Mouse (Mus musculus) adrenal gland, adult 18-20 months (tissue): ENCODE measurements around the gene Bdkrb1. TPM values are rescaled to one million over a fixed set of nuclear protein-coding genes. Genes with fewer than 3 reads are reported as not detected.

Source experiments
- DNase-seq, 2 experiments: peaks; one replicate each; pipeline ENCODE4 v3.0.0; 2021 to 2022; ENCODE audit warnings: low spot score in 2 of 2
- total RNA-seq, 2 experiments: library from RNA; stranded (reverse); gene quantifications; 1 replicate in 1 of 2; 2 replicates in 1 of 2; pipeline ENCODE4 v1.2.3; 2021

Bdkrb1 gene
- total RNA-seq, 2 experiments from 2014 or later: 0.29 TPM; not detected in 1

GRCm38 (mm10) chr12:105597135-105597534 lies 5.8 kb upstream of the Bdkrb1 start:
- DNase-seq: no peak

DNA sequence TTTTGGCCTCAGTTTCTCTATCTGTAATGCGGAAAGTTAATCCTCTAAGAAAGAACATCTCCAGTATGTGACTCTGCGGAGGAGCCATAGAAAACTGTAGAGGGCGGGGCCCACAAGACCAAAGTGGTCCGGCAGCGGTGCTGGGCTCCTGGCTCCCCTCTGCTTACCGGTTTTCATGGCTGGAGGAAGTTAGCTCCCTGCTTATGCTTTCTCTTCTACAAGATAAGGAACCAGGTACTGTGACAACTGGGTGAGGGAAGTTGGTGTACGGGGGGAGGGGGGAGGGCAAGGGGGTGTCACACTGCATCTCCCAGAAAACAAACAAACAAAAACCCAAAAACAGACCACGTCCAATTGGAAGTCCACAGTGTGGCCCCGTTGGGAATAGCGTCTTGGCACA lies 4.4 kb upstream of the Bdkrb1 start:
- no peak for DNase-seq

GRCm38 (mm10) chr12:105599098-105599497 lies 3.8 kb upstream of the Bdkrb1 start:
- no peak for DNase-seq

GRCm38 (mm10) chr12:105601586-105601985 lies 1.3 kb upstream of the Bdkrb1 start:
- no peak for DNase-seq

- DNase-seq: no peak
These were observed 1.0 kb downstream of the Bdkrb1 start for GRCm38 (mm10) chr12:105603904-105604303.

DNA sequence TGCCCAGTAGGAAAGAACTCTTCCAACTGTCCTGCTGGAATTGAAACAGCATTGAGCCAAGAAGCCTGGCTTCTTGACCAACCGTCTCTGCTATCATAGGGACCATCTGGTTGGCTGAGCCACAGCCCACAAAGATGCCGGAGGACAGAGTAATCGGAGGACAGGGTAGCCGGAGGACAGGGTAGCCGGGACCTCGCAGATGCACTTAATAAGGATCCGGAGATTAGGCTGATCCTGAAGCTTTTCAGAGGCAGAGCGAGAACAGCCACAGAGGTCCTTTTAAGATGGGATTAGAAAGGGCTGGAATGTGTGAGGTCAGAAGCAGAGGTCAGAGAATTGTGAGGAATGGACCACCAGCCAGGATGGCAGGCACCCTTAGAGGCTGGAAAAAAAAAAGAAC lies 2.3 kb downstream of the Bdkrb1 start:
- DNase-seq: no peak

DNA sequence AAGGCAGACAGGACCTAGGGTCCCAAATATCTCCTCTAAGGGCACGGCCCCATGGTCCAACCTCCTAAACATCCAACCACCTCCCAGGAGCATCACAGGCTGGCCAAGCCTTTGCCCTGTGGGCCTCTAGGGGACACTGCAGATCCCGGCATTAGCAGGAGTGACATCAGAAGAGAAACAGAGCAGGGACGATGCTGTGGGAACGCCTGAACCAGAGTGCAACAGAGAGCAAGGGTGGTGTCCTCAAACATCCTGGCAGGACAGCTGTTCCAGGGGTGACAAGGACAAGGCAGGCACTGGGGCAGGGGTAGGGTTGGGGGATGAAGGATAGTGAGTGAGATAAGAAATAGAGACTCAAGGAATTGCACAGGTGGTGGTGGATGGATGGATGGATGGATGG lies 4.0 kb downstream of the Bdkrb1 start:
- no peak for DNase-seq

DNA sequence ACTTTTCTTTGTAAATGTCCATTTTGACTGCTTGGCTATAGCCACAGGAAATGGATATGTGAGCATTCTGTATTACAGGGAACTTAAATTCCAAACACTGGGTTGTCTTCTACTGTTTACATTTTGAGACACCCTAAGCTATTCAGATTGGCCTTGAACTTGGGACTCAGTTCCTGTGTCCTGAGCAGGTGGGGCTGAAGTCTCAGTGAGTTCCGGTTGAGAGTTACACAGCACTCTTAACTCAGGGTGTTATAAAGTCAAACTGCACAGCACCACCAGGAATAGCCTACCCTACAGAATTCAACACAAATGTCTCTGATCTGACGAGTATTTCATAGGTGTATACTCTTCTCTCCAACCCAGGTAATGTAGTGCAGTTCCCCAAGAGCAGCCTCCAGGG lies 8.2 kb downstream of the Bdkrb1 start:
- DNase-seq: no peak

DNA sequence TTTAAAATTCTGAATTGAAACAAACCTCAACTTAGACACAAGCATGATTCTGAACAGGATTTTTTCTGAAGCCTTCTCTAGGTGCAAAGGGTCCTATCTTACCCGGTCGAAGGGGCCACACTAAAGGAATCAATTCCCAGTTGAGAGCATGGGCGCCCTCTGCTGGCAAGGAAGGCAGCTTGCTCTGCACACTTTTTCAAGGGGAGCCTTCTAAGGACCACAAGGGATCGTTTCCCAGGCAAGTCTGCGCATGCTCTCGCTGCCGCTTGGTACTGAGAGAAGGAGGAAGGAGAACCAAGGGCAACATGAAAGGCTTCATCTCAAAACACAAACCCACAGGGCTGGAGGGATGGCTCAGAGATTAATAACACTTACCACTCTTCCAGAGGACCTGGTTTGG lies 8.9 kb downstream of the Bdkrb1 start:
- DNase-seq: peak; percentile 38 to 53

DNA sequence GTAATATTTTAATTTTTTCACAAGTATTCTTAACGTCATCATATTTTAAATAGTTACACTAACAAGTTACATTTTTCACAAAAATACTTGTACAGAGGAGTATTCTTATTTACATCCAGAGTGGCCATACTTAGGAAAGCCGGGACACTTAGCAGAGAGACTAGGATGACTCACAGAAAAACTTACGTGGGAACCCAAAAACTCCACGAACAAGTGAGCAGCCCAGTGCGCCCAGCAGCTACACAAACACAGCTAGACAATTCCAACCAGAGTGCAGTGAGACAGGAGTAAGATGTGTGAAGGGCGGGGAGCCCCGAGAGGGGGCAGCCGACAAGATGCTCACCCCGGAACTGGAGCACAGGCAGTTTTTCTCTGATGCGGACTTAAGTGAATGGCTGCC lies 10.7 kb downstream of the Bdkrb1 start:
- DNase-seq: no peak

- no peak for DNase-seq
These were observed 19.2 kb downstream of the Bdkrb1 start for GRCm38 (mm10) chr12:105622048-105622447.

DNA sequence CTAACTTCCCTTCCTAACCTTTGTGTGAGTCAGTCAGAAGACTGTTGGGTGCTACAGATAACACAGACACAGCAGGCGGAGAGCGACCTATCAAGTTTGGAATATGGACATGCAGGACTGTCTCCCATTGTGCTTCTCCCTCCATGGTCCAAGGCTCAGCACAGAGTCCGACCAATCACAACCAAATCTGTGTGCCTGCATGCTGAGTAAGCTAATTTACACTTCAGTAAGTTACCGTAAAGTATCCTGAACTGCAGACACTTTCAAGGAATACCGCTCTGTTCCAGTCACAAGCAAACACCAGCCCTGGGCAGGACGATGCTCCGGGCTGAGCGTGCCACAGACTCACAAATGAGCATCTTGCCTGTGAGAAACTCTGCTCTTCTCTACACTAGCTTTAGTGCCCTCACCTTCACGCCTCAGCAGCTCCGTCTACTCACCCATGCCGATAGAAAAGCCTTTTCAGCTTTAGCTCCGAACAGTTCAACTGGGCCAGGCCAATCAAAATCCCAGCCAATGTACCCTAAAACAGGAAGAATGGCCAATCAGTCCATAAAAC lies 20.2 kb downstream of the Bdkrb1 start:
- DNase-seq: no peak

GRCm38 (mm10) chr12:105625798-105626197 lies 22.9 kb downstream of the Bdkrb1 start:
- DNase-seq: no peak

DNA sequence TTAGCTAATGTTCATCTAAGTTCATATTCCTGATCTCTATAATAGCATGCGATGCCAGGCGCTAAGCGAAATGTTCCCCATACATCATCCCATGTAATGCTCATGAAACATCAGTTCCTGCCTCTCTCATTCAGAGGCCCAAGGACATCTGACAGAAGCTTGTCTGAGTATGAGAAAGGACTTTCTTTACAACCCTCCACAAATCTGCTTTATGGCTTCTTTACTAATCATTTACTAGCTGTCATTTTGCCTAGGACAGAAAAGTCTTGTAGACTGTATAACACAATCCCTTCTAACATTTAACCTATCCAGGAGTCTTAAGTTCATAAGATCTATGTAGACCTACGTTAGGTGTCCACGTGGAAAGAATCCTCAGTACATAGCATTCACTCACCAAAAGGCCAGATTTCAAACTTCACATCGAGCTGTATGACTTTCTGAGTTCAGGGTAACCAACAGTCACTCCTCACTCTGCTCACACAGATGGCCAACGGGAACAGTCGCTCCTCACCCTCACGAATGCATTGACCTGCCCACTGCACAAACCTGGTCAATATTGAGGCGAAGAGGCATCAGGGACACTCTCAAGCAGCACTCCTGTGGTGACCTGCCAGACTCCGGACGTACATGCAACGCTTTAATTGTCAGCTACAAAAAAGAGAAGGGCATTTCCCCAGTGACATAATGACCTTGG lies 31.6 kb downstream of the Bdkrb1 start:
- no peak for DNase-seq

- DNase-seq: no peak
These were observed 33.7 kb downstream of the Bdkrb1 start for GRCm38 (mm10) chr12:105636551-105636950.

DNA sequence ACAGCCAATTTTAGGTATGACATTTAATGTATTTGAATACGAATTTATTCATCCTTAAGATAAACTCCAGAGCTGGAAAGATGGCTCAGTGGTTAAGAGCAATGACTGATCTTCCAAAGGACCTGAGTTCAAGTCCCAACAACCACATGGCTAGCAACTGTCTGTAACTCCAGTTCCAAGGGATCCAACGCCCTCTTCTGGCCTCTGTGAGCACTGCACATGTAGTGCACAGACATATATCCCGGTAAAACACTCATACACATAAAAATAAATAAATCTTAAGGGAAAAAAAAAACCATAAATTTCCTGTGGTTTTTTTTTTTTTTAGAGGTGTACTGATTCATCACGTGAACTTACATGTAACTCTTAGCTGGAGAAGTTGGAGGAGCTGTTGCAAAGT lies 34.7 kb downstream of the Bdkrb1 start:
- DNase-seq: no peak

- no peak for DNase-seq
These were observed 40.0 kb downstream of the Bdkrb1 start for GRCm38 (mm10) chr12:105642770-105643321.

Other genes with a start within 250 kb of the Bdkrb1 start
- 1 to 10 TPM; 3.8 to 4.4 TPM for gene D430019H16Rik, start 149.2 kb upstream of the Bdkrb1 start, total RNA-seq
- 10 to 100 TPM; 11.7 to 14.9 TPM for gene Bdkrb2, start 39.9 kb upstream of the Bdkrb1 start, total RNA-seq
- gene Gskip, start 81.7 kb downstream of the Bdkrb1 start, total RNA-seq: 10 to 100 TPM; 18.4 to 19.7 TPM
- 10 to 100 TPM; 27.2 to 29.0 TPM for gene Atg2b, start 82.1 kb downstream of the Bdkrb1 start, total RNA-seq
- gene Ak7, start 102.9 kb downstream of the Bdkrb1 start, total RNA-seq: under 1 TPM in 1 of 2 experiments, not detected in 1; 0.35 TPM
- gene Papola, start 181.6 kb downstream of the Bdkrb1 start, total RNA-seq: 100 to 1,000 TPM; 214 to 222 TPM